Mouse (Mus musculus): ENCODE measurements at regions not wholly inside any gene's neighbourhood (a gene's known extent, or its start where the extent isn't known, plus 50 kb on each side); places are given as distances from the start of the nearest gene placed in this dataset.

DNA sequence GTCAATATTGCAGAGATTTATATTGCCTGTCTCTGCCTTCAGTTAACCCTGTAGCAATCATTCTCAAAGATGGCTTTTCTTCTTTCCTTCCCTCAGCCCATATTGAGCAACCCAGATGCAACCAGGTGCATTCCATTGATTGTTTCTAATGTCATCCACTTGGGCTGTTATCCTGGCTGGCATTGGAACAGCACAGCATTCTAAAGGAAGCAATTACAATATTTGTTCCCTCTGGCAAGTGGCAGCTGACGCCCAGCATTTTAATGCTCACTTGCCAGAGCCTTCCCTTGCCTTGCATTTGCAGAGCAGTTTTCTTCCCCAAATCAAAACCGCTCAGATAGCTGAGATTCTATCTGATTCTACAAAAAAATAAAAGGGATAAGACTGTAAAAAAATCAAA, 798.0 kb downstream of the Ryr2 start:
- no peaks in the 10 kb centered on the region for H3K36me3 ChIP-seq (replicated peaks in 1 of 2; ENCODE audit: control insufficient read depth in 1 of 2, insufficient read depth in 1 of 2, low read length in 1 of 2)
- no peaks in the 10 kb centered on the region for H3K9me3 ChIP-seq (replicated peaks; ENCODE audit: low read length)
- in situ Hi-C loops (cut with MboI; ENCODE audit: low pct_ligation_motif_present, low pct_unique_long_range_greater_than_20kb, low sequenced_read_pairs) (no loop called here), dilution Hi-C loops (cut with MboI; ENCODE audit: extremely low pct_ligation_motif_present, extremely low pct_unique_long_range_greater_than_20kb, low sequenced_read_pairs) (no loop called here)
- H3K4me3 ChIP-seq (replicated peaks in 1 of 3; ENCODE audit: low read depth in 2 of 3, low read length in 2 of 3, poor library complexity in 1 of 3), result no peak overlapping the region
- no peak overlapping the region for H3K27ac ChIP-seq (ENCODE audit: insufficient read depth, low read depth)
- H3K4me2 ChIP-seq (ENCODE audit: insufficient read depth, low read depth, poor library complexity, severe bottlenecking), result no peak overlapping the region
- H3K4me1 ChIP-seq (ENCODE audit: control insufficient read depth in 1 of 2, insufficient read depth in 2 of 2), result no peaks in the 10 kb centered on the region
- no peak overlapping the region for H3K9ac ChIP-seq (ENCODE audit: insufficient read depth, low read depth)
- no peak for DNase-seq (ENCODE audit: extremely low read depth)
- no peak for TF ChIP-seq IRF4 (IDR thresholded peaks at IDR 0.05; ENCODE audit: low read depth, low read length)
- TF ChIP-seq JUND (conservative IDR thresholded peaks at IDR 0.05; ENCODE audit: low read depth, low read length), result no peak
- TF ChIP-seq TBP (conservative IDR thresholded peaks at IDR 0.05; ENCODE audit: low read depth, low read length), result no peak
- no peak for TF ChIP-seq EP300 (IDR thresholded peaks at IDR 0.05; ENCODE audit: low read length)
- TF ChIP-seq MYC (IDR thresholded peaks at IDR 0.05; ENCODE audit: low read depth, low read length), result no peak
- no peak for TF ChIP-seq POLR2A (IDR thresholded peaks at IDR 0.05; ENCODE audit: low read depth, low read length)
- no peaks in the 10 kb centered on the region for H3K27me3 ChIP-seq (replicated peaks)
- H3K79me2 ChIP-seq (replicated peaks; ENCODE audit: control insufficient read depth, extremely low read depth, insufficient read depth, poor library complexity, severe bottlenecking), result no peaks in the 10 kb centered on the region

DNA sequence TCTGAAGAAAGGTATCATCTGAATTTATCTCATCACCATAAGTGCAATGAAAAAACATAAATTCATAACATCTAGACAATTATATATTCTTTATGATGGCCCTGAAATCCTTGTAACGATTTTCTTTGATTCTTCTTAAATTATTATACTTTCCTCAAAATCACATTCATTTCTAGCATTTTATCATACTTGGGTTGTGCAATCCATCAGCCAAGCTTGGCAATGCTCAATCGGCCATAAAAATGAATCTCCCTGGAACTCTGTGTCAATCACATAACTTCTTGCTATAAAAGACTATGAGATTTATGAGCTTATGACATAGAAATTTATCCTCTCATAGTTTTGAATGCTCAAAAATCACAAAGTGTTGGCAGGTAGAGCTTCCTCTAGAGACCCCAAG, 811.3 kb downstream of the Ryr2 start:
- H3K27me3 ChIP-seq (replicated peaks), result no peaks in the 10 kb centered on the region
- no peak overlapping the region for H3K4me2 ChIP-seq (ENCODE audit: insufficient read depth, low read depth, poor library complexity, severe bottlenecking)
- H3K9ac ChIP-seq (ENCODE audit: insufficient read depth, low read depth), result no peak overlapping the region
- H3K4me3 ChIP-seq (replicated peaks in 1 of 3; ENCODE audit: low read depth in 2 of 3, low read length in 2 of 3, poor library complexity in 1 of 3), result no peak overlapping the region
- H3K9me3 ChIP-seq (replicated peaks; ENCODE audit: low read length), result no peaks in the 10 kb centered on the region
- H3K4me1 ChIP-seq (ENCODE audit: control insufficient read depth in 1 of 2, insufficient read depth in 2 of 2), result no peaks in the 10 kb centered on the region
- H3K27ac ChIP-seq (ENCODE audit: insufficient read depth, low read depth), result no peak overlapping the region
- dilution Hi-C loops (cut with MboI; ENCODE audit: extremely low pct_ligation_motif_present, extremely low pct_unique_long_range_greater_than_20kb, low sequenced_read_pairs), result no loop called here
- no peak for DNase-seq (ENCODE audit: extremely low read depth)
- no peaks in the 10 kb centered on the region for H3K36me3 ChIP-seq (replicated peaks in 1 of 2; ENCODE audit: control insufficient read depth in 1 of 2, insufficient read depth in 1 of 2, low read length in 1 of 2)
- TF ChIP-seq JUN (IDR thresholded peaks at IDR 0.05; ENCODE audit: insufficient read depth, low read depth, low read length), result no peak
- no peak for TF ChIP-seq PAX5 (IDR thresholded peaks at IDR 0.05; ENCODE audit: low read length)
- no peak for TF ChIP-seq MEF2A (IDR thresholded peaks at IDR 0.05; ENCODE audit: borderline replicate concordance, low read depth, low read length)
- no peak for TF ChIP-seq HCFC1 (IDR thresholded peaks at IDR 0.05; ENCODE audit: low read depth, low read length)
- TF ChIP-seq E2F4 (IDR thresholded peaks at IDR 0.05; ENCODE audit: insufficient replicate concordance, low read depth, low read length), result no peak
- TF ChIP-seq JUND (conservative IDR thresholded peaks at IDR 0.05; ENCODE audit: low read depth, low read length), result no peak
- TF ChIP-seq USF1 (IDR thresholded peaks at IDR 0.05; ENCODE audit: low read depth, low read length), result no peak
- TF ChIP-seq RCOR1 (conservative IDR thresholded peaks at IDR 0.05; ENCODE audit: low read depth, low read length), result no peak
- no peak for TF ChIP-seq CTCF (conservative IDR thresholded peaks at IDR 0.05 in 1 of 2, IDR thresholded peaks at IDR 0.05 in 1 of 2; ENCODE audit: low read depth in 2 of 2, low read length in 2 of 2)
- TF ChIP-seq TCF12 (IDR thresholded peaks at IDR 0.05; ENCODE audit: low read depth, low read length), result no peak
- TF ChIP-seq MAFK (IDR thresholded peaks at IDR 0.05; ENCODE audit: insufficient replicate concordance, low read length), result no peak
- no peak for TF ChIP-seq CHD2 (IDR thresholded peaks at IDR 0.05; ENCODE audit: low read length)
- no peak for TF ChIP-seq SIN3A (IDR thresholded peaks at IDR 0.05; ENCODE audit: low read length)
- no peak for TF ChIP-seq BHLHE40 (IDR thresholded peaks at IDR 0.05; ENCODE audit: low read depth, low read length)
- no peak for TF ChIP-seq POLR2A (IDR thresholded peaks at IDR 0.05; ENCODE audit: low read depth, low read length)
- TF ChIP-seq GABPA (IDR thresholded peaks at IDR 0.05; ENCODE audit: insufficient replicate concordance, low read depth, low read length), result no peak
- TF ChIP-seq ZNF384 (IDR thresholded peaks at IDR 0.05; ENCODE audit: low read depth, low read length), result no peak
- TF ChIP-seq MAZ (IDR thresholded peaks at IDR 0.05; ENCODE audit: low read depth, low read length), result no peak
- no peak for TF ChIP-seq CHD1 (IDR thresholded peaks at IDR 0.05; ENCODE audit: low read depth, low read length)
- no peaks in the 10 kb centered on the region for H3K79me2 ChIP-seq (replicated peaks; ENCODE audit: control insufficient read depth, extremely low read depth, insufficient read depth, poor library complexity, severe bottlenecking)
- in situ Hi-C loops (cut with MboI; ENCODE audit: low pct_ligation_motif_present, low pct_unique_long_range_greater_than_20kb, low sequenced_read_pairs), result no loop called here
